Mouse (Mus musculus): ENCODE data around the gene Tubb5. TPM values are rescaled to one million over a fixed set of nuclear protein-coding genes. Genes with fewer than 3 reads are reported as not detected.

Tubb5 gene
- polyA plus RNA-seq, 1 experiment from 2014 or later, result 1,686 TPM

GRCm38 (mm10) chr17:35803020-35803419, 35.1 kb downstream of the Tubb5 start:
- Histone ChIP-seq H3K4me3 (no peak overlapping the region), H3K27me3 (no peaks in the 10 kb centered on the region), H3K4me1 (replicated peaks) (0 out of 2 replicates have a peak, but pooled peaks cover 7% of the 10 kb centered on the region), H3K9me3 (no peaks in the 10 kb centered on the region), H3K4me2 (no peak overlapping the region), H3K36me3 (no peaks in the 10 kb centered on the region), H3K27ac (replicated peaks) (no peak overlapping the region), H3K9ac (no peak overlapping the region)
- WGBS, result 47% methylated on average over 6 of the region's 6 CpGs
- ATAC-seq (ENCODE audit: low read depth), result no peak

DNA sequence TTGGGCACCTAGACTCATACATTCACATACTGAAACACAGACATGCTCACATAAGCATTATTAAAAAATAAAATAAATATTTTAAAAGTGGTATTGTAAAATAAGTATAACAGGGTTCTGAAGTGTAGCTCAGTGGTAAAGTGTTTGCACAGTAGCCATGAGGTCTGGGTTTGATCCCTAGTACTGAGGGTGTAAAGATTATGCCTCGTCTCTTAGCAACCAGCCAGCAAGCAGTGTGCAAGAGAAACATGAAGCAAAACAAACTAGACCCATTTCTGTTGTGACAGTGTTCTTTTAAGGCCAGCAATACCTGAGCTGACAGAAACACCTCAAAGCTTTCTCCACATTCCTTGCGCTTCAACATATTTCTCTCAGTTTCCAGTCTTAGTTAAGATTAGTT, 37.2 kb downstream of the Tubb5 start:
- no peak overlapping the region for H3K4me3 ChIP-seq
- H3K4me1 ChIP-seq (replicated peaks), result 0 out of 2 replicates have a peak, but pooled peaks cover 7% of the 10 kb centered on the region
- no peaks in the 10 kb centered on the region for H3K27me3 ChIP-seq
- no peak for ATAC-seq (ENCODE audit: low read depth)
- H3K9me3 ChIP-seq, result no peaks in the 10 kb centered on the region
- H3K27ac ChIP-seq (replicated peaks), result no peak overlapping the region
- no peak overlapping the region for H3K9ac ChIP-seq
- H3K4me2 ChIP-seq, result no peak overlapping the region
- no peaks in the 10 kb centered on the region for H3K36me3 ChIP-seq
- 84% methylated on average over 2 of the region's 2 CpGs for WGBS

GRCm38 (mm10) chr17:35796835-35797234, 41.3 kb downstream of the Tubb5 start:
- no peaks in the 10 kb centered on the region for H3K27me3 ChIP-seq
- no peaks in the 10 kb centered on the region for H3K4me1 ChIP-seq (replicated peaks)
- ATAC-seq (ENCODE audit: low read depth), result no peak
- no peaks in the 10 kb centered on the region for H3K9me3 ChIP-seq
- no peaks in the 10 kb centered on the region for H3K36me3 ChIP-seq
- no peak overlapping the region for H3K9ac ChIP-seq
- no peak overlapping the region for H3K4me3 ChIP-seq
- 74% methylated on average over 5 of the region's 5 CpGs for WGBS
- no peak overlapping the region for H3K27ac ChIP-seq (replicated peaks)
- no peak overlapping the region for H3K4me2 ChIP-seq

- Histone ChIP-seq H3K4me2 (no peak overlapping the region), H3K27me3 (no peaks in the 10 kb centered on the region), H3K36me3 (no peaks in the 10 kb centered on the region), H3K9ac (no peak overlapping the region), H3K9me3 (no peaks in the 10 kb centered on the region), H3K4me3 (no peak overlapping the region), H3K4me1 (replicated peaks) (no peaks in the 10 kb centered on the region), H3K27ac (replicated peaks) (no peak overlapping the region)
- no peak for ATAC-seq (ENCODE audit: low read depth)
- 85% methylated on average over 6 of the region's 6 CpGs for WGBS
Measured at GRCm38 (mm10) chr17:35795656-35796055, 42.5 kb downstream of the Tubb5 start.

DNA sequence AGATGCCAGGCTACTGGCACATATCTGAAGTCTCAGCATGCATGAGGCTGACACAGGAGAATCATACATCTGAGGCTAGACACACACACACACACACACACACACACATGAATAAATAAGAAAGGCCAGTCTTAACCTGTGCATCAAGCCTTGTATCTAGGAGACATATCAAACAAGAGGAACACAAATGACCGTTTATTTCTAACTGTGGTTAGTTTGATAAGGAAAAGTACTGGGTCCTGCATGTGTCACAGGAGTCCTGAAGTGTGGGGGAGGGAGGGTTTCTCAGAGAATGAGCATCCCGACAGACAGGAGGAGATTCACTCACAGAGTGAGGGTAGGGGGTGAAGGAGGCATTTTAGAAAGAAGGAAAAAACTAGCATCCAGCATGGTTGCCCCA, 43.0 kb downstream of the Tubb5 start:
- 72% methylated on average over 2 of the region's 2 CpGs for WGBS
- no peak for ATAC-seq (ENCODE audit: low read depth)
- no peaks in the 10 kb centered on the region for H3K9me3 ChIP-seq

DNA sequence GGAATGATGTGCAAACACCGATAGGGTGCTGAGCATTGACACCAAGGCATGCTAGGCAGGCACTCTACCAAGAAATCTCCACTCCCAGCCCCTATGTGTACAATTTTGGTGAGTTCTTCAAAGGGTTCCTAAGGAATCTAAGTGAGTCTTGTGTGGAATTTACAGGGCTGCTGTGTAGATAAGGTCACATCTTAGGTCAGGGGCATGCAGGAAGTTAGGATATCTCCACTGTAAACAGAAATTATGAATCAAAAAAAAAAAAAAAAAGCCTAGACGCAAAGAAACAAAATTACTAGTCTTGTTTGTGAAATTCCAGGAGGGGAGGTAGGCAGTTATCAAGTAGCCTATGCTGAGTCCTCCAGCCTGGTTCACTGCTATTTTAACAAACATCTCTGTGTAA, 45.3 kb downstream of the Tubb5 start:
- Histone ChIP-seq H3K9ac (no peak overlapping the region), H3K4me2 (no peak overlapping the region), H3K4me1 (replicated peaks) (no peaks in the 10 kb centered on the region), H3K9me3 (no peaks in the 10 kb centered on the region), H3K4me3 (no peak overlapping the region), H3K27me3 (no peaks in the 10 kb centered on the region), H3K27ac (replicated peaks) (no peak overlapping the region), H3K36me3 (no peaks in the 10 kb centered on the region)
- no peak for ATAC-seq (ENCODE audit: low read depth)
- 86% methylated on average over 2 of the region's 2 CpGs for WGBS

More for the DNA sequence above, 43.0 kb downstream of the Tubb5 start:
- H3K9ac ChIP-seq, result no peak overlapping the region
- H3K4me2 ChIP-seq, result no peak overlapping the region
- no peak overlapping the region for H3K4me3 ChIP-seq
- no peaks in the 10 kb centered on the region for H3K36me3 ChIP-seq
- H3K27me3 ChIP-seq, result no peaks in the 10 kb centered on the region
- no peaks in the 10 kb centered on the region for H3K4me1 ChIP-seq (replicated peaks)
- no peak overlapping the region for H3K27ac ChIP-seq (replicated peaks)

- Histone ChIP-seq H3K4me1 (replicated peaks) (no peaks in the 10 kb centered on the region), H3K9me3 (no peaks in the 10 kb centered on the region), H3K27me3 (no peaks in the 10 kb centered on the region), H3K27ac (replicated peaks) (no peak overlapping the region), H3K4me3 (no peak overlapping the region), H3K4me2 (no peak overlapping the region), H3K9ac (no peak overlapping the region), H3K36me3 (no peaks in the 10 kb centered on the region)
- no peak for ATAC-seq (ENCODE audit: low read depth)
- WGBS, result 91% methylated on average over 4 of the region's 4 CpGs
Measured at GRCm38 (mm10) chr17:35790933-35791332, 47.2 kb downstream of the Tubb5 start.

GRCm38 (mm10) chr17:35788025-35788424, 50.1 kb downstream of the Tubb5 start:
- no peak overlapping the region for H3K4me2 ChIP-seq
- no peak for ATAC-seq (ENCODE audit: low read depth)
- H3K27ac ChIP-seq (replicated peaks), result no peak overlapping the region
- no peak overlapping the region for H3K4me3 ChIP-seq
- no peak overlapping the region for H3K9ac ChIP-seq
- 78% methylated on average over 3 of the region's 3 CpGs for WGBS
- H3K36me3 ChIP-seq, result no peaks in the 10 kb centered on the region
- H3K4me1 ChIP-seq (replicated peaks), result no peaks in the 10 kb centered on the region
- no peaks in the 10 kb centered on the region for H3K27me3 ChIP-seq
- no peaks in the 10 kb centered on the region for H3K9me3 ChIP-seq

GRCm38 (mm10) chr17:35787493-35787892, 50.6 kb downstream of the Tubb5 start:
- no peak overlapping the region for H3K4me3 ChIP-seq

GRCm38 (mm10) chr17:35785140-35785539, 53.0 kb downstream of the Tubb5 start:
- Histone ChIP-seq H3K27ac (replicated peaks) (no peak overlapping the region), H3K9me3 (no peaks in the 10 kb centered on the region), H3K9ac (no peak overlapping the region), H3K4me1 (replicated peaks) (no peaks in the 10 kb centered on the region), H3K4me3 (no peak overlapping the region), H3K27me3 (no peaks in the 10 kb centered on the region), H3K36me3 (no peaks in the 10 kb centered on the region), H3K4me2 (no peak overlapping the region)
- no peak for ATAC-seq (ENCODE audit: low read depth)
- WGBS, result 93% methylated on average over 4 of the region's 4 CpGs

More at GRCm38 (mm10) chr17:35787493-35787892, 50.6 kb downstream of the Tubb5 start:
- Histone ChIP-seq H3K9ac (no peak overlapping the region), H3K27me3 (no peaks in the 10 kb centered on the region), H3K9me3 (no peaks in the 10 kb centered on the region), H3K4me2 (no peak overlapping the region), H3K4me1 (replicated peaks) (no peaks in the 10 kb centered on the region), H3K36me3 (no peaks in the 10 kb centered on the region), H3K27ac (replicated peaks) (no peak overlapping the region)
- ATAC-seq (ENCODE audit: low read depth), result no peak

GRCm38 (mm10) chr17:35783944-35784343, 54.2 kb downstream of the Tubb5 start:
- Histone ChIP-seq H3K27ac (replicated peaks) (no peak overlapping the region), H3K9me3 (no peaks in the 10 kb centered on the region), H3K4me3 (no peak overlapping the region), H3K4me2 (no peak overlapping the region), H3K9ac (no peak overlapping the region), H3K27me3 (no peaks in the 10 kb centered on the region), H3K4me1 (replicated peaks) (no peaks in the 10 kb centered on the region), H3K36me3 (no peaks in the 10 kb centered on the region)
- 79% methylated on average over 6 of the region's 6 CpGs for WGBS
- no peak for ATAC-seq (ENCODE audit: low read depth)
